Mouse (Mus musculus) heart, adult 11 months (tissue): Measurements from ENCODE around the gene Pamr1.

Source experiments
- DNase-seq: peaks from one replicate; pipeline ENCODE4 v3.0.0; 2022

Pamr1 gene

GRCm38 (mm10) chr2:102661052-102661451 lies 111.2 kb downstream of the Pamr1 start:
- peak; percentile 14 for DNase-seq

- DNase-seq = peak; percentile 46
Observed at GRCm38 (mm10) chr2:102662911-102663310, 113.1 kb downstream of the Pamr1 start.

- DNase-seq = peak; percentile 74
Observed at GRCm38 (mm10) chr2:102663339-102663738, 113.5 kb downstream of the Pamr1 start.

GRCm38 (mm10) chr2:102663865-102664264 lies 114.1 kb downstream of the Pamr1 start:
- peak; percentile 81 for DNase-seq

- DNase-seq = peak; percentile 15
Observed at GRCm38 (mm10) chr2:102667981-102668380, 118.2 kb downstream of the Pamr1 start.

- DNase-seq = peak; percentile 41
Observed at GRCm38 (mm10) chr2:102669580-102669979, 119.8 kb downstream of the Pamr1 start.

- no peak for DNase-seq
Observed at GRCm38 (mm10) chr2:102674582-102674981, 124.8 kb downstream of the Pamr1 start.

GRCm38 (mm10) chr2:102675275-102675674 lies 125.5 kb downstream of the Pamr1 start:
- peak; percentile 92 for DNase-seq

GRCm38 (mm10) chr2:102676716-102677312 lies 127.0 kb downstream of the Pamr1 start:
- peak; percentile 43 for DNase-seq

GRCm38 (mm10) chr2:102677400-102677799 lies 127.6 kb downstream of the Pamr1 start:
- DNase-seq = no peak

GRCm38 (mm10) chr2:102681351-102681750 lies 131.5 kb downstream of the Pamr1 start:
- no peak for DNase-seq

GRCm38 (mm10) chr2:102682168-102682567 lies 132.4 kb downstream of the Pamr1 start:
- peak; percentile 86 for DNase-seq

- no peak for DNase-seq
Observed at GRCm38 (mm10) chr2:102685371-102686107, 135.7 kb downstream of the Pamr1 start.

- no peak for DNase-seq
Observed at GRCm38 (mm10) chr2:102686108-102686450, 136.3 kb downstream of the Pamr1 start.
